Comparison of ENCODE assay signal across 28 mouse cellular contexts in the genomic region with DNA sequence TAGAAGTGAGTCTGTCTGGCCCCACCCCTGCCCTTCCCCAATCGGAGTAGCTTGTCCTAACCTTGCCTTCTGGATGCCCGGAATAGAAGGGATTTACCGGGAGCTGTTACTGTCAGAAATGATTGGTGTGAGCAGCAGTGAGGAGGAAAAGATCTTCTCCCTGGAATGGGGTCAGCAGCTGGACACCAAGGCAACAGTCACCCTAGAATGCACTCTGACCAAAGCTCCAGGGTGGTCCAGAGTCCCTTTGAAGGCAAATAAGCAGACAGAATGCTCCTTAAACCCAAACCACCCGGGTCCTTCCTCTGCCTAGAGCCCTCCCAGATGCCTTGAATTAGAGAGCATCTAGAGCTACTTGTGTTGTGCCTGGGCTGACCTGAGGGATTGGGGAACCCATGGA.
DNase-seq lines count a peak whose midpoint lies in the region; ATAC-seq and TF ChIP-seq lines count a peak whose summit lies in the region.
"Had no signal": no experiment of that assay in that cellular context is flagged by ENCODE, and none has a peak within 500 bp of the region (broad histone marks: within the 10 kb centered on the region; RNA-seq: fewer than 3 reads in every experiment).

No protein-coding gene starts in this region.

- H3K4me2 ChIP-seq in kidney, embryonic 16.5 days (replicated peaks; ENCODE audit: low read depth, low read length) = no peak overlapping the region
- H3K4me2 ChIP-seq: embryonic facial prominence, embryonic 15.5 days; forebrain, embryonic 12.5 days; heart, embryonic 13.5 days; hindbrain, embryonic 14.5 days; limb, embryonic 13.5 days; liver, embryonic 11.5 days; stomach, embryonic 15.5 days had no signal

- no peaks in the 10 kb centered on the region for H3K36me3 ChIP-seq in kidney, embryonic 16.5 days (ENCODE audit: insufficient read depth, low read length)
- H3K36me3 ChIP-seq in kidney, adult 2 months (ENCODE audit: control insufficient read depth, insufficient read depth, low read length) = no peaks in the 10 kb centered on the region
- H3K36me3 ChIP-seq: embryonic facial prominence, embryonic 15.5 days; forebrain, embryonic 12.5 days; heart, embryonic 13.5 days; limb, embryonic 13.5 days; stomach, embryonic 15.5 days had no signal

- H3K27me3 ChIP-seq in kidney, embryonic 16.5 days (ENCODE audit: insufficient read depth, low read length) = peaks cover 10% of the 10 kb centered on the region
- no peaks in the 10 kb centered on the region; the same call in 1 of the 2 replicates for H3K27me3 ChIP-seq in kidney, adult 2 months (replicated peaks; ENCODE audit: control insufficient read depth, insufficient read depth, low read length)
- H3K27me3 ChIP-seq: stomach, embryonic 15.5 days had no signal

- no peak for DNase-seq in kidney, adult 2 months
- DNase-seq in embryo, embryonic 10.5 days (ENCODE audit: low spot score) = peak; percentile 10
- peak; percentile 3 for DNase-seq in embryo, embryonic 9.5 days (ENCODE audit: extremely low spot score)
- DNase-seq in retina, postnatal 1 day = peak; percentile 84
- DNase-seq in gastrocnemius, postnatal 10 days = no peak
- DNase-seq in gastrocnemius, postnatal 4 days (ENCODE audit: low spot score in 2 of 2) = no peak
- DNase-seq in gastrocnemius, postnatal 14 days = no peak
- DNase-seq: adrenal gland, postnatal 36 days; B cell, adult 2 months; cerebellum, adult 18-20 months; cerebellum, postnatal 10 days; forebrain, postnatal 0 days; gastrocnemius, postnatal 25 days; heart, adult 2 months; heart, postnatal 10 days; lung, postnatal 36 days; midbrain, embryonic 14.5 days; right cerebral cortex, postnatal 14 days had no signal

- intact Hi-C loops in gastrocnemius, postnatal 14 days (cut with DNase I; ENCODE audit: low total_unique reads) = no loop called here

- WGBS in kidney, embryonic 16.5 days = 42% methylated on average over 4 of the region's 4 CpGs
- 18% methylated on average over 4 of the region's 4 CpGs for WGBS in kidney, adult 2 months

- H3K9me3 ChIP-seq in kidney, embryonic 16.5 days (ENCODE audit: low read length) = no peaks in the 10 kb centered on the region
- H3K9me3 ChIP-seq: embryonic facial prominence, embryonic 15.5 days; forebrain, embryonic 12.5 days; heart, embryonic 13.5 days; limb, embryonic 13.5 days; stomach, embryonic 15.5 days had no signal

- peak; percentile 85 for ATAC-seq in kidney, embryonic 16.5 days (ENCODE audit: low FRiP score, low TSS enrichment)
- ATAC-seq: forebrain, postnatal 0 days; intestine, postnatal 0 days had no signal

- no peak overlapping the region for H3K4me3 ChIP-seq in kidney, embryonic 16.5 days (ENCODE audit: low read length)
- H3K4me3 ChIP-seq in kidney, adult 2 months (ENCODE audit: insufficient read depth, low read depth, low read length) = no peak overlapping the region
- H3K4me3 ChIP-seq: embryonic facial prominence, embryonic 15.5 days; forebrain, embryonic 12.5 days; heart, adult 2 months; heart, embryonic 13.5 days; left cerebral cortex, adult 2 months; limb, embryonic 13.5 days; stomach, embryonic 15.5 days had no signal

- TF ChIP-seq POLR2A in kidney, adult 2 months (IDR thresholded peaks at IDR 0.05; ENCODE audit: low read depth, low read length) = no peak

- H3K27ac ChIP-seq in kidney, embryonic 16.5 days (ENCODE audit: low read length) = 0 out of 2 replicates have a peak overlapping the region, but pooled peaks have one; percentile 10
- no peak overlapping the region for H3K27ac ChIP-seq in kidney, adult 2 months (ENCODE audit: insufficient read depth, low read depth, low read length)
- H3K27ac ChIP-seq: embryonic facial prominence, embryonic 15.5 days; forebrain, embryonic 12.5 days; heart, adult 2 months; heart, embryonic 13.5 days; hindbrain, embryonic 14.5 days; left cerebral cortex, adult 2 months; limb, embryonic 13.5 days; stomach, embryonic 15.5 days had no signal

- no peak overlapping the region for H3K9ac ChIP-seq in kidney, embryonic 16.5 days (replicated peaks; ENCODE audit: low read length)
- H3K9ac ChIP-seq: embryonic facial prominence, embryonic 15.5 days; forebrain, embryonic 12.5 days; forebrain, postnatal 0 days; heart, embryonic 13.5 days; hindbrain, embryonic 14.5 days; limb, embryonic 13.5 days; stomach, embryonic 15.5 days had no signal

- no peak for TF ChIP-seq CTCF in kidney, adult 2 months (conservative IDR thresholded peaks at IDR 0.05; ENCODE audit: insufficient read depth, insufficient read length, low read depth, low read length)

- peaks cover 8% of the 10 kb centered on the region; the same call in 1 of the 2 replicates for H3K4me1 ChIP-seq in kidney, embryonic 16.5 days (ENCODE audit: insufficient read depth, low read length)
- no peaks in the 10 kb centered on the region for H3K4me1 ChIP-seq in kidney, adult 2 months (ENCODE audit: control insufficient read depth, insufficient read depth, low read length)
- H3K4me1 ChIP-seq: embryonic facial prominence, embryonic 15.5 days; forebrain, embryonic 12.5 days; heart, embryonic 13.5 days; limb, embryonic 13.5 days; stomach, embryonic 15.5 days had no signal

Comparison
In these comparisons a context has a peak if more than half of its experiments do, and no peak if none do; other contexts are left out.
1. DNase-seq: peak in embryo, embryonic 10.5 days (single experiment), embryo, embryonic 9.5 days (single experiment) and retina, postnatal 1 day (single experiment); none in kidney, adult 2 months (single experiment), gastrocnemius, postnatal 10 days (single experiment), gastrocnemius, postnatal 4 days (0 of 2) and gastrocnemius, postnatal 14 days (single experiment).